Mouse (Mus musculus): Measurements from ENCODE around the gene Zbtb4. TPM values are rescaled to one million over a fixed set of nuclear protein-coding genes. Genes with fewer than 3 reads are reported as not detected.

Zbtb4 gene
- polyA plus RNA-seq (2014; fragmentation: Illumina TruSeq; extraction: RNeasy Lipid Tissue Mini Kit (QIAGEN cat#74804); ENCODE audit: low read depth, low replicate concordance) = 16.5 TPM

GRCm38 (mm10) chr11:69765221-69766125 lies at the start of gene Zbtb4:
Gene Zbtb4 (plus strand): TSS chr11:69765912.

GRCm38 (mm10) chr11:69758478-69758970 lies 7.2 kb upstream of the Zbtb4 start, which contains the start of gene Polr2a:
Gene Polr2a (minus strand): TSS chr11:69758637.

GRCm38 (mm10) chr11:69761868-69762267 lies 3.8 kb upstream of the Zbtb4 start, which contains the start of gene Slc35g3:
Gene Slc35g3 (minus strand): TSS chr11:69761968.

GRCm38 (mm10) chr11:69795168-69795982 lies 29.7 kb downstream of the Zbtb4 start, which contains the start of gene Chrnb1:
Gene Chrnb1 (minus strand): TSS chr11:69795943.

GRCm38 (mm10) chr11:69801379-69801977 lies 35.8 kb downstream of the Zbtb4 start, which contains the start of gene Fgf11:
Gene Fgf11 (minus strand): TSS chr11:69801857.

GRCm38 (mm10) chr11:69804972-69805909 lies 39.5 kb downstream of the Zbtb4 start, which contains the start of gene Tmem102:
Gene Tmem102 (minus strand): TSS chr11:69805624.

GRCm38 (mm10) chr11:69815155-69815554 lies 49.4 kb downstream of the Zbtb4 start, which contains the start of gene Gm39566:
Gene Gm39566 (minus strand): TSS chr11:69815298.

GRCm38 (mm10) chr11:69818365-69818764 lies 52.7 kb downstream of the Zbtb4 start, which contains the start of gene Spem2:
Gene Spem2 (minus strand): TSS chr11:69818465.

GRCm38 (mm10) chr11:69822080-69822479 lies 56.4 kb downstream of the Zbtb4 start, which contains the start of gene Spem1:
Gene Spem1 (minus strand): TSS chr11:69822180.

Other genes starting within 250 kb of the Zbtb4 start
- not detected for gene Dnah2, start 216.8 kb upstream of the Zbtb4 start, polyA plus RNA-seq (2014; fragmentation: Illumina TruSeq; extraction: RNeasy Lipid Tissue Mini Kit (QIAGEN cat#74804); ENCODE audit: low read depth, low replicate concordance)
- gene Efnb3, start 205.7 kb upstream of the Zbtb4 start, polyA plus RNA-seq (2014; fragmentation: Illumina TruSeq; extraction: RNeasy Lipid Tissue Mini Kit (QIAGEN cat#74804); ENCODE audit: low read depth, low replicate concordance) = not detected
- 2.1 TPM for gene Wrap53, start 185.7 kb upstream of the Zbtb4 start, polyA plus RNA-seq (2014; fragmentation: Illumina TruSeq; extraction: RNeasy Lipid Tissue Mini Kit (QIAGEN cat#74804); ENCODE audit: low read depth, low replicate concordance)
- gene Trp53, start 185.6 kb upstream of the Zbtb4 start, polyA plus RNA-seq (2014; fragmentation: Illumina TruSeq; extraction: RNeasy Lipid Tissue Mini Kit (QIAGEN cat#74804); ENCODE audit: low read depth, low replicate concordance) = 2.5 TPM
- 15.9 TPM for gene Atp1b2, start 160.0 kb upstream of the Zbtb4 start, polyA plus RNA-seq (2014; fragmentation: Illumina TruSeq; extraction: RNeasy Lipid Tissue Mini Kit (QIAGEN cat#74804); ENCODE audit: low read depth, low replicate concordance)
- gene Shbg, start 148.0 kb upstream of the Zbtb4 start, polyA plus RNA-seq (2014; fragmentation: Illumina TruSeq; extraction: RNeasy Lipid Tissue Mini Kit (QIAGEN cat#74804); ENCODE audit: low read depth, low replicate concordance) = 0.32 TPM
- gene Sat2, start 143.9 kb upstream of the Zbtb4 start, polyA plus RNA-seq (2014; fragmentation: Illumina TruSeq; extraction: RNeasy Lipid Tissue Mini Kit (QIAGEN cat#74804); ENCODE audit: low read depth, low replicate concordance) = 7.5 TPM
- 9.5 TPM for gene Fxr2, start 132.9 kb upstream of the Zbtb4 start, polyA plus RNA-seq (2014; fragmentation: Illumina TruSeq; extraction: RNeasy Lipid Tissue Mini Kit (QIAGEN cat#74804); ENCODE audit: low read depth, low replicate concordance)
- not detected for gene Sox15, start 110.6 kb upstream of the Zbtb4 start, polyA plus RNA-seq (2014; fragmentation: Illumina TruSeq; extraction: RNeasy Lipid Tissue Mini Kit (QIAGEN cat#74804); ENCODE audit: low read depth, low replicate concordance)
- 16.5 TPM for gene Mpdu1, start 103.3 kb upstream of the Zbtb4 start, polyA plus RNA-seq (2014; fragmentation: Illumina TruSeq; extraction: RNeasy Lipid Tissue Mini Kit (QIAGEN cat#74804); ENCODE audit: low read depth, low replicate concordance)
- 1.3 TPM for gene Cd68, start 99.8 kb upstream of the Zbtb4 start, polyA plus RNA-seq (2014; fragmentation: Illumina TruSeq; extraction: RNeasy Lipid Tissue Mini Kit (QIAGEN cat#74804); ENCODE audit: low read depth, low replicate concordance)
- gene Eif4a1, start 93.5 kb upstream of the Zbtb4 start, polyA plus RNA-seq (2014; fragmentation: Illumina TruSeq; extraction: RNeasy Lipid Tissue Mini Kit (QIAGEN cat#74804); ENCODE audit: low read depth, low replicate concordance) = 371 TPM
- 58.9 TPM for gene Senp3, start 83.8 kb upstream of the Zbtb4 start, polyA plus RNA-seq (2014; fragmentation: Illumina TruSeq; extraction: RNeasy Lipid Tissue Mini Kit (QIAGEN cat#74804); ENCODE audit: low read depth, low replicate concordance)
- gene Tnfsf13, start 80.1 kb upstream of the Zbtb4 start, polyA plus RNA-seq (2014; fragmentation: Illumina TruSeq; extraction: RNeasy Lipid Tissue Mini Kit (QIAGEN cat#74804); ENCODE audit: low read depth, low replicate concordance) = 5.9 TPM
- 2.4 TPM for gene Tnfsf12, start 70.1 kb upstream of the Zbtb4 start, polyA plus RNA-seq (2014; fragmentation: Illumina TruSeq; extraction: RNeasy Lipid Tissue Mini Kit (QIAGEN cat#74804); ENCODE audit: low read depth, low replicate concordance)
- gene Tnfsfm13, start 69.8 kb upstream of the Zbtb4 start, polyA plus RNA-seq (2014; fragmentation: Illumina TruSeq; extraction: RNeasy Lipid Tissue Mini Kit (QIAGEN cat#74804); ENCODE audit: low read depth, low replicate concordance) = 1.1 TPM
- 20.8 TPM for gene Polr2a, start 7.3 kb upstream of the Zbtb4 start, polyA plus RNA-seq (2014; fragmentation: Illumina TruSeq; extraction: RNeasy Lipid Tissue Mini Kit (QIAGEN cat#74804); ENCODE audit: low read depth, low replicate concordance)
- gene Slc35g3, start 3.9 kb upstream of the Zbtb4 start, polyA plus RNA-seq (2014; fragmentation: Illumina TruSeq; extraction: RNeasy Lipid Tissue Mini Kit (QIAGEN cat#74804); ENCODE audit: low read depth, low replicate concordance) = not detected
- gene Chrnb1, start 30.0 kb downstream of the Zbtb4 start, polyA plus RNA-seq (2014; fragmentation: Illumina TruSeq; extraction: RNeasy Lipid Tissue Mini Kit (QIAGEN cat#74804); ENCODE audit: low read depth, low replicate concordance) = 3.2 TPM
- gene Fgf11, start 35.9 kb downstream of the Zbtb4 start, polyA plus RNA-seq (2014; fragmentation: Illumina TruSeq; extraction: RNeasy Lipid Tissue Mini Kit (QIAGEN cat#74804); ENCODE audit: low read depth, low replicate concordance) = 3.0 TPM
- 6.4 TPM for gene Tmem102, start 39.7 kb downstream of the Zbtb4 start, polyA plus RNA-seq (2014; fragmentation: Illumina TruSeq; extraction: RNeasy Lipid Tissue Mini Kit (QIAGEN cat#74804); ENCODE audit: low read depth, low replicate concordance)
- gene Gm39566, start 49.4 kb downstream of the Zbtb4 start, polyA plus RNA-seq (2014; fragmentation: Illumina TruSeq; extraction: RNeasy Lipid Tissue Mini Kit (QIAGEN cat#74804); ENCODE audit: low read depth, low replicate concordance) = not detected
- not detected for gene Spem2, start 52.6 kb downstream of the Zbtb4 start, polyA plus RNA-seq (2014; fragmentation: Illumina TruSeq; extraction: RNeasy Lipid Tissue Mini Kit (QIAGEN cat#74804); ENCODE audit: low read depth, low replicate concordance)
- gene Spem1, start 56.3 kb downstream of the Zbtb4 start, polyA plus RNA-seq (2014; fragmentation: Illumina TruSeq; extraction: RNeasy Lipid Tissue Mini Kit (QIAGEN cat#74804); ENCODE audit: low read depth, low replicate concordance) = not detected
- 0.20 TPM for gene Nlgn2, start 71.9 kb downstream of the Zbtb4 start, polyA plus RNA-seq (2014; fragmentation: Illumina TruSeq; extraction: RNeasy Lipid Tissue Mini Kit (QIAGEN cat#74804); ENCODE audit: low read depth, low replicate concordance)
- 42.3 TPM for gene Tmem256, start 72.6 kb downstream of the Zbtb4 start, polyA plus RNA-seq (2014; fragmentation: Illumina TruSeq; extraction: RNeasy Lipid Tissue Mini Kit (QIAGEN cat#74804); ENCODE audit: low read depth, low replicate concordance)
- 0.77 TPM for gene Plscr3, start 80.5 kb downstream of the Zbtb4 start, polyA plus RNA-seq (2014; fragmentation: Illumina TruSeq; extraction: RNeasy Lipid Tissue Mini Kit (QIAGEN cat#74804); ENCODE audit: low read depth, low replicate concordance)
- gene Tnk1, start 92.8 kb downstream of the Zbtb4 start, polyA plus RNA-seq (2014; fragmentation: Illumina TruSeq; extraction: RNeasy Lipid Tissue Mini Kit (QIAGEN cat#74804); ENCODE audit: low read depth, low replicate concordance) = 1.4 TPM
- not detected for gene Tmem95, start 112.1 kb downstream of the Zbtb4 start, polyA plus RNA-seq (2014; fragmentation: Illumina TruSeq; extraction: RNeasy Lipid Tissue Mini Kit (QIAGEN cat#74804); ENCODE audit: low read depth, low replicate concordance)
- gene Kctd11, start 115.5 kb downstream of the Zbtb4 start, polyA plus RNA-seq (2014; fragmentation: Illumina TruSeq; extraction: RNeasy Lipid Tissue Mini Kit (QIAGEN cat#74804); ENCODE audit: low read depth, low replicate concordance) = 2.0 TPM
- gene Acap1, start 129.6 kb downstream of the Zbtb4 start, polyA plus RNA-seq (2014; fragmentation: Illumina TruSeq; extraction: RNeasy Lipid Tissue Mini Kit (QIAGEN cat#74804); ENCODE audit: low read depth, low replicate concordance) = not detected
- 1.1 TPM for gene 2810408A11Rik, start 135.1 kb downstream of the Zbtb4 start, polyA plus RNA-seq (2014; fragmentation: Illumina TruSeq; extraction: RNeasy Lipid Tissue Mini Kit (QIAGEN cat#74804); ENCODE audit: low read depth, low replicate concordance)
- 3.5 TPM for gene Neurl4, start 135.2 kb downstream of the Zbtb4 start, polyA plus RNA-seq (2014; fragmentation: Illumina TruSeq; extraction: RNeasy Lipid Tissue Mini Kit (QIAGEN cat#74804); ENCODE audit: low read depth, low replicate concordance)
- 15.6 TPM for gene Gps2, start 148.0 kb downstream of the Zbtb4 start, polyA plus RNA-seq (2014; fragmentation: Illumina TruSeq; extraction: RNeasy Lipid Tissue Mini Kit (QIAGEN cat#74804); ENCODE audit: low read depth, low replicate concordance)
- 156 TPM for gene Eif5a, start 156.0 kb downstream of the Zbtb4 start, polyA plus RNA-seq (2014; fragmentation: Illumina TruSeq; extraction: RNeasy Lipid Tissue Mini Kit (QIAGEN cat#74804); ENCODE audit: low read depth, low replicate concordance)
- gene Ybx2, start 169.9 kb downstream of the Zbtb4 start, polyA plus RNA-seq (2014; fragmentation: Illumina TruSeq; extraction: RNeasy Lipid Tissue Mini Kit (QIAGEN cat#74804); ENCODE audit: low read depth, low replicate concordance) = 12.8 TPM
- gene Slc2a4, start 182.3 kb downstream of the Zbtb4 start, polyA plus RNA-seq (2014; fragmentation: Illumina TruSeq; extraction: RNeasy Lipid Tissue Mini Kit (QIAGEN cat#74804); ENCODE audit: low read depth, low replicate concordance) = 1.3 TPM
- gene Cldn7, start 198.9 kb downstream of the Zbtb4 start, polyA plus RNA-seq (2014; fragmentation: Illumina TruSeq; extraction: RNeasy Lipid Tissue Mini Kit (QIAGEN cat#74804); ENCODE audit: low read depth, low replicate concordance) = 10.0 TPM
- gene Ctdnep1, start 215.2 kb downstream of the Zbtb4 start, polyA plus RNA-seq (2014; fragmentation: Illumina TruSeq; extraction: RNeasy Lipid Tissue Mini Kit (QIAGEN cat#74804); ENCODE audit: low read depth, low replicate concordance) = 38.7 TPM
- gene Elp5, start 216.6 kb downstream of the Zbtb4 start, polyA plus RNA-seq (2014; fragmentation: Illumina TruSeq; extraction: RNeasy Lipid Tissue Mini Kit (QIAGEN cat#74804); ENCODE audit: low read depth, low replicate concordance) = 8.3 TPM
- 681 TPM for gene Gabarap, start 225.2 kb downstream of the Zbtb4 start, polyA plus RNA-seq (2014; fragmentation: Illumina TruSeq; extraction: RNeasy Lipid Tissue Mini Kit (QIAGEN cat#74804); ENCODE audit: low read depth, low replicate concordance)
- 9.9 TPM for gene Phf23, start 229.9 kb downstream of the Zbtb4 start, polyA plus RNA-seq (2014; fragmentation: Illumina TruSeq; extraction: RNeasy Lipid Tissue Mini Kit (QIAGEN cat#74804); ENCODE audit: low read depth, low replicate concordance)
- 0.57 TPM for gene Dvl2, start 234.7 kb downstream of the Zbtb4 start, polyA plus RNA-seq (2014; fragmentation: Illumina TruSeq; extraction: RNeasy Lipid Tissue Mini Kit (QIAGEN cat#74804); ENCODE audit: low read depth, low replicate concordance)
- gene Acadvl, start 249.5 kb downstream of the Zbtb4 start, polyA plus RNA-seq (2014; fragmentation: Illumina TruSeq; extraction: RNeasy Lipid Tissue Mini Kit (QIAGEN cat#74804); ENCODE audit: low read depth, low replicate concordance) = 21.1 TPM

Measured in kidney, adult 10 weeks (tissue).